Mouse (Mus musculus) forebrain, embryonic 12.5 days (tissue): ENCODE data around the gene Xlr4a. TPM values are rescaled to one million over a fixed set of nuclear protein-coding genes. Genes with fewer than 3 reads are reported as not detected.
"Not testable (repeated sequence)": the region's sequence is repeated elsewhere in the genome, so short reads cannot be mapped to it uniquely, and the experiment has no call there.

ENCODE experiments used
- ATAC-seq: fragments of 200-750 bp; cut with Nextera tagmentation; 2 replicates; pipeline ENCODE4 v1.8.0; 2017; ENCODE audit warnings: moderate TSS enrichment; ENCODE audit not compliant: low FRiP score
- H3K27ac ChIP-seq: fragments of 300-500 bp; sonication (generic); 2 replicates; pipeline ENCODE4 v1.5.1; 2016; ENCODE audit warnings: mild to moderate bottlenecking
- H3K27me3 ChIP-seq: fragments of 300-500 bp; sonication (generic); 2 replicates; pipeline ENCODE4 v1.6.1; 2016; ENCODE audit warnings: mild to moderate bottlenecking
- H3K36me3 ChIP-seq: fragments of 300-500 bp; sonication (generic); replicated peaks from 2 replicates; pipeline ENCODE4 v1.6.1; 2016; ENCODE audit warnings: mild to moderate bottlenecking
- H3K4me1 ChIP-seq: fragments of 300-500 bp; sonication (generic); 2 replicates; pipeline ENCODE4 v1.6.1; 2016
- H3K4me2 ChIP-seq: fragments of 300-500 bp; sonication (generic); 2 replicates; pipeline ENCODE4 v1.6.1; 2016; ENCODE audit warnings: mild to moderate bottlenecking, moderate library complexity
- H3K4me3 ChIP-seq: fragments of 300-500 bp; sonication (generic); replicated peaks from 2 replicates; pipeline ENCODE4 v1.5.1; 2016; ENCODE audit warnings: mild to moderate bottlenecking
- H3K9ac ChIP-seq: fragments of 300-500 bp; sonication (generic); 2 replicates; pipeline ENCODE4 v1.6.1; 2016; ENCODE audit warnings: mild to moderate bottlenecking
- H3K9me3 ChIP-seq: fragments of 300-500 bp; sonication (generic); 2 replicates; pipeline ENCODE4 v1.6.1; 2016
- WGBS: fragments of 180-500 bp; shearing (Covaris S2); methylation state at CpG from one replicate; pipeline ENCODE4 v1.1.7; 2016; 5-methylcytosine and 5-hydroxymethylcytosine counted together
- polyA plus RNA-seq: library from polyadenylated mRNA; unstranded; fragments of >200 nt; fragmentation: Nextera tagmentation; extraction: Ambion mirVana; gene quantifications from 2 replicates; pipeline ENCODE4 v1.2.1, GENCODE M21; 2016

Xlr4a gene
- 0.18 and 0.72 TPM in 2 replicates for polyA plus RNA-seq

DNA sequence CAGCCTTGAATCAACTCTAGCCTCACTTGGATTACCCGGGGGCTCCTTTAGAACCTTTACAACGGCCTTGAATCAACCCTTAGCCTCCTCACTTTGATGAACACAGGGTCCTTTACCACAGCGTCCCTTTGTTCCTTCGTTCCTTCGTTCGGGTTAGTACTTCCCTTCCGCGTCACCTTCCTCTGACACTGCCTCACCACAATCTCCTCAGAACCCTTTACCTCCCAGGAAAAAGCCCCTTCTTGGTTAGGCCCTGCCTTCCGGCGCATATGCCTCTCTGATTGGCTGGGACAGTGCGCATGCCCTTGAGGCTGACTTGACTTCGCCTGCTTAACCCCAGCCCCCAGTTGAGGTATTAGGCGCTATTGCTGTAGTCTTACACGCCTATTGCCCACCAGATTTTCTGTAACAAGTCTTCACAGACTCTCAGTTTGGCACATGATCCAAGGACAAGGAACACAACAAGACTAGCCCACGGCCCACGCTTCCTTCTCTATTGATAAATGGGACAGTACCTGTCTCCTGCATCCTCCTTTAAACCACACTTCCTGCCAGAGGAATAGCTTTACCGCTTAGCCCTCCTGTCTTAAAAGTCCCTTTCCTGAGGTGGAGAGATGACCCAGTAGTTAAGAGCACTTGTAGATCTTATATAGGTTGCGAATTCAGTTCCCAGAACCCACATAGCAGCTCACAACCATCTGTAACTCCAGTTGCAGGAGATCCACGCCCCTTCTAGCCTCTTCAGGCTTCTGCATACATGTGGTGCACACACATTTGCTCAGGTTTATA lies at the start of gene Xlr4a:
Gene Xlr4a (minus strand): TSS at position 212 of the 789 bp plus-strand sequence.
- not testable (repeated sequence) for H3K36me3 ChIP-seq, H3K4me2 ChIP-seq, ATAC-seq, H3K4me3 ChIP-seq, H3K4me1 ChIP-seq, H3K27me3 ChIP-seq, H3K9me3 ChIP-seq, H3K9ac ChIP-seq, H3K27ac ChIP-seq
- 82% methylated on average over 19 of the region's 19 CpGs for WGBS

DNA sequence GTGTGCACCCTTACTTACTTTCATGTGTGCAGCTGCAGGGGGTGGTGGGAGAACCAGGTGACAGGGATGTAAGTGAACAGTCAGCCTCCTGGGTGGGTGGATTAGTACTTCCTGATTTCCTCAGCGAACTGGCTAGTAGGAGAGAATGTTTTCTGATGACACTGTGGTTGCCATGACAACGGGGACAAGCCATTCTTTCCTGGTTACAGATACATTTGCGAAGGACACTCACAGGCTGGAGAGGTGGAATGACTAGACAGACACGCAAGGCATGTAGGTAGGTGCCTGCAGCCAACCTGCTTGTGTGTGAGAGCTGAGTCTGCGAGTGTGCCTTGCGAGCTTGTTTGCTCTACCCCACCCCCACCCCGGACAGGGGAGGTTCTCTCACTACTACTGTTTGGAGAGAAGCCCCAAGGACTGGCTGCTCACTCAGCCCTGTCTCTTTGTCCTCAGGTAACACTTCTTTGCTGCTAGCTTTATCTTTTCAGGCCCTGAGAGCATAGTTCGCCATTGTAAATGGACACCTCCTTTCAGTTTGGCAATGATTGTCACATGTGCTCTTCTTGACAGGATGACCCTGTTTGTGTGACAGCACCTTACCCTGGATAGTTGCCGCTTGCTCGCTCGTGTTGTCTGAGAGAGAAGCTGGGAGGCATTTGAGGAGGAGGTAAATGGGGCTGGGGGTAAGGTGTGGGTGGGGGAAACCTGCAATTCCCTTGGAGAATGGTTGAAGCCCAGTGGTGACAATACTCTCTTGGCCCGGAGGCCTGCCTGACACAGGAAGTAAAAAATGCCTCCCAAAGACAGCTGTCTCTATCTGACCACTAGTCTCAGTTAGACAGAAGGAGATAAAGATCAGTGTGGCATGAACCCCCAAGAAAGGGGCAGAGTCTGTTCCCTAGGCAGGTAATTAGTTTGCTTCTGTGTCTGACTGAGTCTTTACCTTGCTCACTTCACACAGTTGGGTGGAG lies 40.9 kb upstream of the Xlr4a start:
- ATAC-seq, result peak; percentile 57
- not testable (repeated sequence) for H3K9ac ChIP-seq, H3K4me1 ChIP-seq, H3K4me3 ChIP-seq, H3K36me3 ChIP-seq, H3K9me3 ChIP-seq, H3K4me2 ChIP-seq, H3K27ac ChIP-seq, H3K27me3 ChIP-seq
- no CpG with 5 or more reads among the region's 12 CpGs for whole genome bisulfite sequencing

DNA sequence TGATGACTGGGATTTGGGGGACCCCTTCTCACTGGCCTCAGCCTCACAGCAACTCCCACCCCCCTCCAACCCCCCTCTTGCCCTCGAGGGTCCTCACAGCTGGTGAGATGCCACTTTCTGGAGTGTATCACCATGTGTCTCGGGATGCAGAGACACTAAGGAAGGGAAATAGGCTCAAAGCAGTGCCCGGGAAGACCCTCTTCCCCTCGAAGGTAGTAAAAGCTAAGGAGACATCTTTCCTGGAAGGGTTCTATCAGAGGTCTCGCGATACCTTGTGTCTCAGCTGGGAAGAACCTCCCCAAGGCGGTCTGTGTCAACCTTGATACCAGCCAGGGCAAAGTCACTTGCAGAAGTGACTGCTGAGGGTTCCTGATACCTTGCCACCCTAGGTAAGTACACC lies 34.5 kb upstream of the Xlr4a start, which contains the start of gene Gm14685:
Gene Gm14685 (plus strand): TSS at position 301 of the 400 bp plus-strand sequence.
- not testable (repeated sequence) for H3K36me3 ChIP-seq, ATAC-seq, H3K27me3 ChIP-seq, H3K27ac ChIP-seq, H3K4me3 ChIP-seq, H3K9ac ChIP-seq, H3K9me3 ChIP-seq, H3K4me1 ChIP-seq, H3K4me2 ChIP-seq
- WGBS, result no CpG with 5 or more reads among the region's 7 CpGs

DNA sequence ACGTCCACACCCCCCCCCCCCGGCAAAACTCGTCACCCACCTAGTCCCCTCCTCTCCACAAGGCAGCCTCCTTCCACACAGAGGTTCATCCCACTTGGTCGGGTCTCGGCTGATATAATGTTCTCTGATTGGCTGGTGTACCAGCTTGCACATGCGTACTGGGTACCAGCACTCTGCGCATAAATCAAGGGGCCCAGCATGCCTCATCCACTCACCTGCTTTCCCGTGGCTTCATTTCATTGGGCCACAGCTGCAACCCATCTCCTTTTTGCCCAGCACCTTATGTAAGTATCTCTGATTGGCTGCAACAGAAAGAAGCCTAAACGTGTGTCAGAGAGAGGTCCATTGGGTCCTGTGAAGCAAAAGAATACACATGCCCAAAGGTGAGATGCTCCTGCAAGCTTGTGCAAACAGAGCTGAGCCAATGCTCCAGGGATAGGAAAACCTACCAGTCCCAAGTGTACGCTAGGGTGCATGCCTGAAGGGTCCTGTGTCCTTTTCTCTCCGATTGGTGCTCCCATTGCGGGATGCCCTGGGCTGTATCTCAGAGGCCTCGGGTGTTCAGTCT lies 14.7 kb upstream of the Xlr4a start, which contains the start of gene Xlr3a:
Gene Xlr3a (minus strand): TSS at position 155 of the 568 bp plus-strand sequence.
- H3K4me1 ChIP-seq, H3K4me3 ChIP-seq, H3K9me3 ChIP-seq, H3K27me3 ChIP-seq, H3K27ac ChIP-seq, ATAC-seq, H3K4me2 ChIP-seq, H3K36me3 ChIP-seq, H3K9ac ChIP-seq: not testable (repeated sequence)
- 81% methylated on average over 12 of the region's 13 CpGs for WGBS

DNA sequence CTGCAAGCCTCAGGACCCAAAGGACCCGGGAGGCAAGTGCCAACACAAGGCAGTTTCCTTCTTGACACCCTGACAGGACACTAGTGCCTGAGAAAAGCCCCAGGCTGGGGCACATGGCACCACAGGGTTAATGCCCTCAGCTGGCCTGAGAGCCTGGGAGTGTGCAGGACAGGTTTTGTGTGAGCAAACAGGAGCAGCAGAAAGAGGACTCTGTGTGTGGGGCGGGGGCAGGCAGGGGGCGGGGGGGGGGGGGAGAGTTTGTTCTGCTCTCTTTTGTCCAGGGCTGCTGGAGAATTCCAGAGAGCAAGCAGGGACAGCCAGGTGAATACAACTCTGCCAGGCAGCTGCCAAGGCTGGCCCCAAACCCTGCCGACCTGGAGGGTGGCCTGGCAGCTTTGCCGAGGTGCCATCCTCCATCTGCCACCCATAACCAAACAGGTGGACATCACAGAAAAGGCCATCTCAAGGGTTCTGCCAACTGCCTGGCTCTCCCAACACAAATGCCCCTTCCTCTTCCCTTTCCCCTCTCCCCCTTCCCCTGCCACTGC lies 15.4 kb downstream of the Xlr4a start:
- not testable (repeated sequence) for ATAC-seq, H3K27me3 ChIP-seq, H3K4me1 ChIP-seq, H3K9ac ChIP-seq, H3K27ac ChIP-seq, H3K9me3 ChIP-seq, H3K4me2 ChIP-seq, H3K36me3 ChIP-seq, H3K4me3 ChIP-seq
- WGBS, result 76% methylated on average over 2 of the region's 5 CpGs

DNA sequence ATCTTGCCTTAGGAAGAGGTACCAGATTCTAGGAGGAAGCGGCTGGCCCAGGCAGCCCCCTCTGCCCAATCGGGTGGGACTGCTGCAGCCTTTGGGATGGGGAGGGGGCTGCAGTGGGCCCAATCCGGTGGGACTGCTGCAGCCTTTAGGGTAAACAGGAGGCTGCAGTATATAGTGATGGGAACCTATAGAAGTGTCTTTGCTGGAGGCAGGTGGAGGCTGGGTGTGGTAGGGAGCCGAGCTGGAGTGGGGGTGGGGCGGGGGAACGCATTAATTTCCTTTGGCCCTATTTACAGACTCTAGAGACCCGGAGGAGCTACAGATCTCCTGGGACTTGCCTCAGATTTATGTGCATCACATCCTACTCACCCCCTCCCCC lies 17.9 kb downstream of the Xlr4a start, which contains the start of gene Pnma3:
Gene Pnma3 (plus strand): TSS at position 373 of the 379 bp plus-strand sequence.
- ATAC-seq, result peak; percentile 53; the same call in 1 of the 2 replicates
- no peaks in the 10 kb centered on the region for H3K9me3 ChIP-seq
- H3K27ac ChIP-seq, result no peak within 1 kb of the TSS
- 47% methylated on average over 7 of the region's 7 CpGs for WGBS
- 0 out of 2 replicates have a peak within 1 kb of the TSS, but pooled peaks have one; percentile 25 for H3K9ac ChIP-seq
- H3K4me1 ChIP-seq, result no peaks in the 10 kb centered on the region
- H3K4me2 ChIP-seq, result peak within 1 kb of the TSS; percentile 53
- H3K4me3 ChIP-seq, result peak within 1 kb of the TSS; percentile 28
- no peaks in the 10 kb centered on the region for H3K27me3 ChIP-seq
- no peaks in the 10 kb centered on the region for H3K36me3 ChIP-seq

DNA sequence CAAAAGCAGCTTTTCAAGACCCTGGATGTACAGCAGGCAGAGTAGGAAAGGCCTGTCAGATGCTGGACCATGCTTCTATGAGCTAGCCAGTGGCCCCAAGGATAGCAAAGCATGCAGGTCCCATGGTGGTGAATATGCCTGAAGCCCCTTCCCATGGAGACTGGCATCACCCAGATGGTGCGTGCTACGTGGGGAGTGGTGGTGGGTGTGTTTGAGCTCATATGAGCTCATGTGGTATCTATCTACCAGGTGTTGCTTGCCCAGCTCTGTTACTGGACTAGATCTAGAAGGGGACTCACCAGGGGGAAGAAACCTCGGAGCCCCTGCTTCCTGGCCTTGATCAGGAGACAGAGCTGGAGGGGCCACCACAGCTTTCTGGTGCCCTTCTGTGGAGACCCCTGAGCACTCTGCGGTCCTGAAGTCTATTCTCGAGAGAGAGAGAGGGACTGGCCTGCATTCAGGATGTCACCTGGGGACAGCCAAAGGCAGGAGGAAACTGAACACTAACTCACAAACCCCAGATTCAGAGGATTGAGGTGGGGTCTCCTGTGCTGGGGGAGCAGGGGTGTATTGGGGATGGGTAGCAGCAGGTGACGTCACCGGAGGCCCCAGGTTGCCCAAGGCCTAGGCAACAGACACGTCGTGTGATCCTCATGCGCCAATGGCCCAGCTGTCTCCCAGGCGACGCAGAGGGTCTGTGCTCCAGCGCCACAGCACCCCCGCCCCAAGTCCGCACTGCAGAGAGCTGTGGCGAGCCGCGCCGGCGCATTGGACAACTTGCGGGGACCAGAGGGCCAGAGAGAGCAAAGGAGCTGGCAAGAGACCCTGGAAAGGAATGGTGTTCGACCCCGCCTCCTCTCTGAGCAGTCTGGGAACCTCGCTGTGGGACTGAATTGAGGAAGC lies 18.5 kb downstream of the Xlr4a start:
- Histone ChIP-seq H3K4me2 (peak overlapping the region; percentile 53), H3K27ac (no peak overlapping the region), H3K27me3 (no peaks in the 10 kb centered on the region), H3K9ac (0 out of 2 replicates have a peak overlapping the region, but pooled peaks have one; percentile 25), H3K9me3 (no peaks in the 10 kb centered on the region), H3K36me3 (no peaks in the 10 kb centered on the region), H3K4me1 (no peaks in the 10 kb centered on the region), H3K4me3 (peak overlapping the region; percentile 28)
- ATAC-seq, result peak; percentile 83
- 29% methylated on average over 24 of the region's 24 CpGs for WGBS

DNA sequence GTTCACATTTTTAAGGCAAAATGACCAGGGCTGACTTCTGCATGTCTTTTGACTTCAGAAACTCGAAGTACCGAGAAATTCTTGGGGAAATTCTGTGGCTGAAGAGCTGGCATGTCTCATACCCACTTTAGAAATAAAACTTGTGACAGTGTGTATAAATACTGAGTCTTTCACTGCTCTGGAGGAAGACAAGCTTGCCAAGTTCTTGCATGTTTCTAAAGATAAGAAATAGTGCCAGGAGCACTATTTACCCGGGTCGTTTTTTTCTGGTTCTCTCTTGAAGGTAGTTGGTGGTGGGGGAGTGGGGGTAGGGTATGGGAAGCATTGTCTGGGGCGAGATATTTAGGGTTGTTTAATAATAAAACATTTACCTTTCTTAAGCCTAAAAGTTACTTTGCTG lies 20.0 kb downstream of the Xlr4a start:
- H3K27ac ChIP-seq, result no peak overlapping the region
- no peaks in the 10 kb centered on the region for H3K9me3 ChIP-seq
- no peaks in the 10 kb centered on the region for H3K27me3 ChIP-seq
- H3K4me3 ChIP-seq, result no peak overlapping the region
- WGBS, result 51% methylated on average over 5 of the region's 5 CpGs
- H3K36me3 ChIP-seq, result no peaks in the 10 kb centered on the region
- ATAC-seq, result no peak
- H3K9ac ChIP-seq, result no peak overlapping the region
- no peak overlapping the region for H3K4me2 ChIP-seq
- H3K4me1 ChIP-seq, result no peaks in the 10 kb centered on the region

DNA sequence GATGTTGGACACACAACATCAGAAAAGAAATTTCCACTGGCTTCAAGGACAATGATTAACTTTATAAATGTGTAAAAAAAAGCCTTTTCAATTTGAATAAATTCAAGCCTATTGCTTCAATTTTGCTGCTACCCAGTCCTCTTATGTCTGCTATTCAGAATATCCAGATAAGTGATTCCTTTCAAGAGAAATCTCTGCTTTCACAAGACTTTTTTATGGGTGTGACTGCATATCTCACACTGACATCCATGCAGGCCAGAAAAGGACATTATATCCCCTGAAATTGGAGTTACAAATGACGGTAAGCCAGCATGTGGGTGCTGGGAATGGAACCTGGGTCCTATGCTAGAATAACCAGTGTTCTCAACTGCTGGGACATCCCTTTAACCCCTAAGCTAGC lies 20.8 kb downstream of the Xlr4a start:
- 88% methylated on average over 1 of the region's 1 CpGs for WGBS
- H3K4me1 ChIP-seq, result no peaks in the 10 kb centered on the region
- no peak overlapping the region for H3K9ac ChIP-seq
- H3K27me3 ChIP-seq, result no peaks in the 10 kb centered on the region
- no peak overlapping the region for H3K27ac ChIP-seq
- H3K4me2 ChIP-seq, result no peak overlapping the region
- H3K36me3 ChIP-seq, result no peaks in the 10 kb centered on the region
- no peaks in the 10 kb centered on the region for H3K9me3 ChIP-seq
- H3K4me3 ChIP-seq, result no peak overlapping the region
- ATAC-seq, result no peak

DNA sequence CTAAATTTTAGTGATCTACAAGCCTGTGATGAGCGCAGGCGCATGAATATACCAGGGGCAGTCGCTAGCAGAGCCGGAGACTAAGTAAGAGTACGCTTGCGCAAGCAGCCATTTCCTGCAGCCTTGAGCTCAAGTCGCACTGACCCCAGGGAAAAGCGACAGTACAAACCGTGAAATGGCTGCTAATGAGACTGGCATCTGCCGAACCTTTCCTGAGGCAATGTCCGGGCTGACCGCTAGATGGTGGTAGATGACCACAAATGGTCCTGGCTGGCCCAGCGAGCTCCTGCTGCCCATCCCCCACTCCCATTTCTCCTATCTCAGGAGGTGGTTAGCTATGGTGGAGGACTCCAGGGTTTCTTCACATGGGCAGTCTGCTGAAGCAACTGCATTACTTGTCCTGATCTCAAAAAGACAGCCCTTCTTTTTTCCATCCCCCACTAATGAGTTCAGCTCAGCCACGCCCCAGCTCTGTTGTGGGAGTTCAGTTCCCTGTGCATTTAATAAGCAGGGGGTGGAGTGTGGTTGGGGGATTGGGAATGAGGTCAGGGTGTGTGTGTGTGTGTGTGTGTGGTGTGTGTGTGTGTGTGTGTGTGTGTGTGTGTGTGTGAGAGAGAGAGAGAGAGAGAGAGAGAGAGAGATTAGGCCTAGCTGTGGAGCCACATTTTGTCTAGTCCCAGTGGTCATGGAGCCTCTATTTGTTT lies 28.3 kb downstream of the Xlr4a start:
- H3K36me3 ChIP-seq, result no peaks in the 10 kb centered on the region
- no peak overlapping the region for H3K9ac ChIP-seq
- H3K27me3 ChIP-seq, result no peaks in the 10 kb centered on the region
- H3K4me1 ChIP-seq, result no peaks in the 10 kb centered on the region
- H3K4me3 ChIP-seq, result no peak overlapping the region
- 16% methylated on average over 14 of the region's 14 CpGs for WGBS
- H3K4me2 ChIP-seq, result peak overlapping the region; percentile 34; the same call in 1 of the 2 replicates
- H3K9me3 ChIP-seq, result no peaks in the 10 kb centered on the region
- peak; percentile 97 for ATAC-seq
- H3K27ac ChIP-seq, result no peak overlapping the region

DNA sequence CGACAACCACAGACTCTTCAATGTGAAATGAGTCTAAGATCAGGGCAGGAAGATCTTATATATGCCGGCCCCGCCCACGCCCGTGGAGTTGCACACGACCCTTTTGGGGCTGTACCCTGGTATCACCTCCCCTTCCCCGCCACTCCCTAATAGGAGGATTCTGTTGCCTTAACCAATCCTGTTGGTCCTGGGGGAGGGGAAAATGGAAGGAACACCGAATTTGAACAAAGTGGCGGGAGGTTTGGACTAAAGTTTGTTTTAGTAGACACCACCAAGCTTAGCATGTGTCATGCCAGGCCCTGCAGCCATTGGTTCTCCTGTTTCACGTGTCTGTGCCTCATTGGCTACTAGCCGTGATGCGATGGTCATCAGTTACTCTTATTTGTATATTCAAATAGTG lies 42.6 kb downstream of the Xlr4a start:
- WGBS, result 89% methylated on average over 12 of the region's 12 CpGs
- ATAC-seq, result no peak

More for the DNA sequence above, 42.6 kb downstream of the Xlr4a start:
- Histone ChIP-seq H3K4me3 (no peak overlapping the region), H3K36me3 (no peaks in the 10 kb centered on the region), H3K9me3 (no peaks in the 10 kb centered on the region), H3K4me1 (no peaks in the 10 kb centered on the region), H3K4me2 (no peak overlapping the region), H3K27ac (no peak overlapping the region), H3K27me3 (no peaks in the 10 kb centered on the region), H3K9ac (no peak overlapping the region)
